Mouse (Mus musculus) layer of hippocampus, adult 18-20 months (tissue): ENCODE results near the gene Tceanc. TPM values are rescaled to one million over a fixed set of nuclear protein-coding genes. Genes with fewer than 3 reads are reported as not detected.

ENCODE experiments used
- DNase-seq, 2 experiments: peaks; one replicate each; pipeline ENCODE4 v3.0.0; 2022; ENCODE audit warnings: low spot score in 2 of 2
- total RNA-seq, 2 experiments: library from RNA; stranded (reverse); gene quantifications; 2 replicates each; pipeline ENCODE4 v1.2.3; 2021

The Tceanc gene
- total RNA-seq, 2 experiments from 2014 or later, result 1.0 to 1.5 TPM

GRCm38 (mm10) chrX:166497771-166498170, 20.6 kb downstream of the Tceanc start:
- DNase-seq, result no peak

- no peak for DNase-seq
Observed at GRCm38 (mm10) chrX:166495052-166495451, 23.3 kb downstream of the Tceanc start.

- DNase-seq, result peak; percentile 78 to 86
Observed at GRCm38 (mm10) chrX:166479365-166479983, 38.9 kb downstream of the Tceanc start, which contains the start of gene Rab9. Rab9 (minus strand) TSS chrX:166479867.

GRCm38 (mm10) chrX:166478631-166479364, 39.6 kb downstream of the Tceanc start:
- DNase-seq, result peak in 1 of 2 experiments; percentile 27

- DNase-seq, result no peak
Observed at GRCm38 (mm10) chrX:166477393-166477792, 41.0 kb downstream of the Tceanc start.

- no peak for DNase-seq
Observed at GRCm38 (mm10) chrX:166472612-166473011, 45.8 kb downstream of the Tceanc start.

- DNase-seq, result no peak
Observed at GRCm38 (mm10) chrX:166468321-166468720, 50.0 kb downstream of the Tceanc start.

- DNase-seq, result no peak
Observed at GRCm38 (mm10) chrX:166455525-166455924, 62.8 kb downstream of the Tceanc start.

- DNase-seq, result no peak
Observed at GRCm38 (mm10) chrX:166454331-166454730, 64.0 kb downstream of the Tceanc start.

- DNase-seq, result no peak
Observed at GRCm38 (mm10) chrX:166453532-166453931, 64.8 kb downstream of the Tceanc start.

Other genes starting within 250 kb of the Tceanc start
- gene Trappc2, start 78.0 kb downstream of the Tceanc start, total RNA-seq, result 10 to 100 TPM; 51.5 to 60.8 TPM
- gene Ofd1, start 77.9 kb downstream of the Tceanc start, total RNA-seq, result 1 to 10 TPM; 5.0 to 5.7 TPM
- gene Rab9, start 38.7 kb downstream of the Tceanc start, total RNA-seq, result 10 to 100 TPM; 36.5 to 39.0 TPM
- gene Egfl6, start 67.2 kb upstream of the Tceanc start, total RNA-seq, result 1 to 10 TPM; 4.3 to 4.7 TPM